Mouse (Mus musculus) forebrain, embryonic 14.5 days (tissue): ENCODE results near the gene Mmp24. TPM values are rescaled to one million over a fixed set of nuclear protein-coding genes. Genes with fewer than 3 reads are reported as not detected.

Experiments
- ATAC-seq: fragments of 200-750 bp; cut with Nextera tagmentation; 2 replicates; pipeline ENCODE4 v1.8.0; 2017; ENCODE audit warnings: mild to moderate bottlenecking, moderate library complexity
- DNase-seq: peaks from one replicate; pipeline ENCODE4 v3.0.0-alpha.2; 2015; ENCODE audit warnings: low spot score
- H3K27ac ChIP-seq: fragments of 300-500 bp; sonication (generic); 2 replicates; pipeline ENCODE4 v1.5.1; 2014; ENCODE audit warnings: low read depth, mild to moderate bottlenecking, control low read depth, low read length, moderate library complexity
- H3K27me3 ChIP-seq: fragments of 300-500 bp; sonication (generic); replicated peaks from 2 replicates; pipeline ENCODE4 v1.6.1; 2014; ENCODE audit warnings: low read length, control low read depth, mixed read lengths; ENCODE audit not compliant: control insufficient read depth, insufficient read depth
- H3K36me3 ChIP-seq: fragments of 300-500 bp; sonication (generic); 2 replicates; pipeline ENCODE4 v1.6.1; 2014; ENCODE audit warnings: low read length, control low read depth; ENCODE audit not compliant: control insufficient read depth, insufficient read depth
- H3K4me1 ChIP-seq: fragments of 300-500 bp; sonication (generic); 2 replicates; pipeline ENCODE4 v1.6.1; 2014; ENCODE audit warnings: antibody characterized with exemption, low read length, control low read depth; ENCODE audit not compliant: control insufficient read depth, insufficient read depth
- H3K4me2 ChIP-seq: fragments of 300-500 bp; sonication (generic); 2 replicates; pipeline ENCODE4 v1.6.1; 2014; ENCODE audit warnings: mild to moderate bottlenecking, control low read depth, low read length
- H3K4me3 ChIP-seq: fragments of 300-500 bp; sonication (generic); 2 replicates; pipeline ENCODE4 v1.5.1; 2014; ENCODE audit warnings: low read depth, low read length, control low read depth
- H3K9ac ChIP-seq: fragments of 300-500 bp; sonication (generic); 2 replicates; pipeline ENCODE4 v1.6.1; 2014; ENCODE audit warnings: mild to moderate bottlenecking, low read length, control low read depth, moderate library complexity
- H3K9me3 ChIP-seq: fragments of 300-500 bp; sonication (generic); replicated peaks from 2 replicates; pipeline ENCODE4 v1.6.1; 2016; ENCODE audit warnings: low read length, control low read depth, mixed read lengths; ENCODE audit not compliant: control insufficient read depth
- WGBS: fragments of 180-500 bp; shearing (Covaris S2); extraction: QIAGEN DNeasy Blood & Tissue Kit; methylation state at CpG from one replicate; pipeline ENCODE4 v1.1.7; 2014; 5-methylcytosine and 5-hydroxymethylcytosine counted together
- polyA plus RNA-seq: library from polyadenylated mRNA; unstranded; fragments of >200 nt; fragmentation: Nextera tagmentation; extraction: Ambion mirVana; gene quantifications from 2 replicates; pipeline ENCODE4 v1.2.1, GENCODE M21; 2014

The Mmp24 gene
- polyA plus RNA-seq, 1 experiment from 2014 or later: 11.7 TPM

GRCm38 (mm10) chr2:155816179-155816578 lies 41.0 kb downstream of the Mmp24 start:
- 100% methylated on average over 1 of the region's 1 CpGs for WGBS
- DNase-seq: no peak
- Histone ChIP-seq H3K4me1 (peaks cover 7% of the 10 kb centered on the region), H3K9ac (no peak overlapping the region), H3K36me3 (peaks cover 23% of the 10 kb centered on the region), H3K4me2 (no peak overlapping the region), H3K27ac (no peak overlapping the region), H3K27me3 (no peaks in the 10 kb centered on the region), H3K9me3 (no peaks in the 10 kb centered on the region), H3K4me3 (no peak overlapping the region)
- no peak for ATAC-seq

- H3K4me2 ChIP-seq: peak overlapping the region; percentile 87; the same call in 1 of the 2 replicates
- H3K4me1 ChIP-seq: peaks cover 7% of the 10 kb centered on the region
- no peak overlapping the region for H3K27ac ChIP-seq
- no peak for ATAC-seq
- H3K4me3 ChIP-seq: 0 out of 2 replicates have a peak overlapping the region, but pooled peaks have one; percentile 48
- H3K9me3 ChIP-seq: no peaks in the 10 kb centered on the region
- peaks cover 36% of the 10 kb centered on the region for H3K36me3 ChIP-seq
- DNase-seq: no peak
- H3K27me3 ChIP-seq: no peaks in the 10 kb centered on the region
- 82% methylated on average over 10 of the region's 10 CpGs for WGBS
- peak overlapping the region; percentile 80; the same call in 1 of the 2 replicates for H3K9ac ChIP-seq
Observed at GRCm38 (mm10) chr2:155817301-155818245, 42.4 kb downstream of the Mmp24 start.

- no peaks in the 10 kb centered on the region for H3K27me3 ChIP-seq
- WGBS: 2% methylated on average over 37 of the region's 37 CpGs
- peaks cover 48% of the 10 kb centered on the region for H3K36me3 ChIP-seq
- DNase-seq (peak; percentile 95), ATAC-seq (peak; percentile 97)
- no peaks in the 10 kb centered on the region for H3K9me3 ChIP-seq
- peak overlapping the region; percentile 87 for H3K4me2 ChIP-seq
- H3K4me1 ChIP-seq: peaks cover 7% of the 10 kb centered on the region
- peak overlapping the region; percentile 48 for H3K4me3 ChIP-seq
- H3K27ac ChIP-seq: peak overlapping the region; percentile 70
- H3K9ac ChIP-seq: peak overlapping the region; percentile 80
Observed at GRCm38 (mm10) chr2:155818596-155819391, 43.7 kb downstream of the Mmp24 start.

GRCm38 (mm10) chr2:155819392-155819448 lies 44.1 kb downstream of the Mmp24 start, which contains the start of gene BC029722:
TSS of gene BC029722 (minus strand) at chr2:155819426.
- Histone ChIP-seq H3K36me3 (peaks cover 51% of the 10 kb centered on the region), H3K9ac (peak within 1 kb of the TSS; percentile 80), H3K27ac (peak within 1 kb of the TSS; percentile 70), H3K9me3 (no peaks in the 10 kb centered on the region), H3K27me3 (no peaks in the 10 kb centered on the region), H3K4me1 (peaks cover 7% of the 10 kb centered on the region), H3K4me2 (peak within 1 kb of the TSS; percentile 87), H3K4me3 (peak within 1 kb of the TSS; percentile 48)
- DNase-seq (no peak), ATAC-seq (no peak)

- no peaks in the 10 kb centered on the region for H3K27me3 ChIP-seq
- peak overlapping the region; percentile 80 for H3K9ac ChIP-seq
- H3K9me3 ChIP-seq: no peaks in the 10 kb centered on the region
- H3K36me3 ChIP-seq: peaks cover 51% of the 10 kb centered on the region
- ATAC-seq (no peak), DNase-seq (no peak)
- peaks cover 7% of the 10 kb centered on the region for H3K4me1 ChIP-seq
- peak overlapping the region; percentile 48 for H3K4me3 ChIP-seq
- WGBS: 63% methylated on average over 6 of the region's 6 CpGs
- H3K27ac ChIP-seq: peak overlapping the region; percentile 70
- H3K4me2 ChIP-seq: peak overlapping the region; percentile 87
Observed at GRCm38 (mm10) chr2:155819449-155820251, 44.5 kb downstream of the Mmp24 start.

- Histone ChIP-seq H3K36me3 (peaks cover 50% of the 10 kb centered on the region), H3K9me3 (no peaks in the 10 kb centered on the region), H3K9ac (no peak overlapping the region), H3K4me3 (no peak overlapping the region), H3K27ac (no peak overlapping the region), H3K4me1 (peaks cover 10% of the 10 kb centered on the region), H3K4me2 (no peak overlapping the region), H3K27me3 (no peaks in the 10 kb centered on the region)
- ATAC-seq (no peak), DNase-seq (no peak)
- whole genome bisulfite sequencing: 90% methylated on average over 5 of the region's 5 CpGs
Observed at GRCm38 (mm10) chr2:155820779-155821178, 45.6 kb downstream of the Mmp24 start.

- H3K4me2 ChIP-seq: no peak overlapping the region
- DNase-seq (no peak), ATAC-seq (no peak)
- H3K36me3 ChIP-seq: peaks cover 47% of the 10 kb centered on the region
- 94% methylated on average over 8 of the region's 8 CpGs for WGBS
- no peak overlapping the region for H3K4me3 ChIP-seq
- H3K27me3 ChIP-seq: no peaks in the 10 kb centered on the region
- H3K9ac ChIP-seq: no peak overlapping the region
- no peaks in the 10 kb centered on the region for H3K9me3 ChIP-seq
- H3K4me1 ChIP-seq: peaks cover 13% of the 10 kb centered on the region
- no peak overlapping the region for H3K27ac ChIP-seq
Observed at GRCm38 (mm10) chr2:155823722-155824121, 48.6 kb downstream of the Mmp24 start.

GRCm38 (mm10) chr2:155825904-155826629 lies 50.9 kb downstream of the Mmp24 start:
- H3K4me3 ChIP-seq: peak overlapping the region; percentile 86
- H3K4me2 ChIP-seq: peak overlapping the region; percentile 74
- no peak for DNase-seq

More at GRCm38 (mm10) chr2:155825904-155826629, 50.9 kb downstream of the Mmp24 start:
- Histone ChIP-seq H3K27ac (peak overlapping the region; percentile 53; the same call in 1 of the 2 replicates), H3K4me1 (peaks cover 8% of the 10 kb centered on the region; the same call in 1 of the 2 replicates), H3K9me3 (no peaks in the 10 kb centered on the region), H3K36me3 (peaks cover 29% of the 10 kb centered on the region), H3K9ac (peak overlapping the region; percentile 77), H3K27me3 (no peaks in the 10 kb centered on the region)
- 2% methylated on average over 52 of the region's 52 CpGs for WGBS
- peak; percentile 13 for ATAC-seq
